Mouse (Mus musculus): Measurements from ENCODE around the gene Nxph3. TPM values are rescaled to one million over a fixed set of nuclear protein-coding genes. Genes with fewer than 3 reads are reported as not detected.

Gene Nxph3
- total and polyA plus RNA-seq, 3 experiments = 0.17 TPM; not detected in 2

DNA sequence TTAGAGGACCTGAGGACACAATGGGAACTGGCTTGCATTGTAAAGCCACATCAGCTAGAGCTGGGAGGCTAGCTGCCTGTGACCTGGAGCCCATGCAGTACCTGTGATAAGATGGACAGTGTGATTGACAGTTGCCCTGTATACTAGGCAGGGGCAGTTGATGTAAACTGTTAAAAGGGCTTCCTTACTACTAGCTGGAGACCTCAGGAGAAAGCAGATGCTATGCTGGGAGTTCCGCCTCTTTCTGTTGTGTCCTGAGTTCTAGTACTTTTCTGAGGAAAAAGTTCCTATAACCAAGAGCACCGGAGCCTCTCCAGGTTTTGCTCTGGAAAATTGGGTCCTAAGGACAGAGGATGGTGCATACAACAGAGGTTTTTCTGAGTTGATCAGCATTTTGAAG lies 27.1 kb downstream of the Nxph3 start:
- Histone ChIP-seq H3K27me3 (replicated peaks) (no peaks in the 10 kb centered on the region), H3K4me2 (ENCODE audit: insufficient read depth, low read depth, poor library complexity, severe bottlenecking) (no peak overlapping the region), H3K79me2 (replicated peaks; ENCODE audit: control insufficient read depth, extremely low read depth, insufficient read depth, poor library complexity, severe bottlenecking) (no peaks in the 10 kb centered on the region), H3K27ac (ENCODE audit: insufficient read depth, low read depth) (no peak overlapping the region), H3K4me3 (replicated peaks in 1 of 3; ENCODE audit: low read depth in 2 of 3, low read length in 2 of 3, poor library complexity in 1 of 3) (no peak overlapping the region), H3K36me3 (replicated peaks in 1 of 2; ENCODE audit: control insufficient read depth in 1 of 2, insufficient read depth in 1 of 2, low read length in 1 of 2) (peaks cover 70 to 98% of the 10 kb centered on the region in 2 experiments), H3K9ac (ENCODE audit: insufficient read depth, low read depth) (no peak overlapping the region), H3K4me1 (ENCODE audit: control insufficient read depth in 1 of 2, insufficient read depth in 2 of 2) (no peaks in the 10 kb centered on the region), H3K9me3 (replicated peaks; ENCODE audit: low read length) (no peaks in the 10 kb centered on the region)
- dilution Hi-C loops (cut with MboI; ENCODE audit: extremely low pct_ligation_motif_present, extremely low pct_unique_long_range_greater_than_20kb, low sequenced_read_pairs) (no loop called here), in situ Hi-C loops (cut with MboI; ENCODE audit: low pct_ligation_motif_present, low pct_unique_long_range_greater_than_20kb, low sequenced_read_pairs) (no loop called here)
- TF ChIP-seq KAT2A (IDR thresholded peaks at IDR 0.05; ENCODE audit: insufficient replicate concordance, low read length) (no peak), TBP (conservative IDR thresholded peaks at IDR 0.05; ENCODE audit: low read depth, low read length) (no peak), MEF2A (IDR thresholded peaks at IDR 0.05; ENCODE audit: borderline replicate concordance, low read depth, low read length) (no peak), ZNF384 (IDR thresholded peaks at IDR 0.05; ENCODE audit: low read depth, low read length) (no peak), MAZ (IDR thresholded peaks at IDR 0.05; ENCODE audit: low read depth, low read length) (no peak), CTCF (conservative IDR thresholded peaks at IDR 0.05 in 1 of 2, IDR thresholded peaks at IDR 0.05 in 1 of 2; ENCODE audit: low read depth in 2 of 2, low read length in 2 of 2) (no peak), POLR2A (IDR thresholded peaks at IDR 0.05; ENCODE audit: low read depth, low read length) (no peak), POLR2AphosphoS2 (IDR thresholded peaks at IDR 0.05; ENCODE audit: low read depth, low read length) (no peak)
- DNase-seq (ENCODE audit: extremely low read depth) = no peak

DNA sequence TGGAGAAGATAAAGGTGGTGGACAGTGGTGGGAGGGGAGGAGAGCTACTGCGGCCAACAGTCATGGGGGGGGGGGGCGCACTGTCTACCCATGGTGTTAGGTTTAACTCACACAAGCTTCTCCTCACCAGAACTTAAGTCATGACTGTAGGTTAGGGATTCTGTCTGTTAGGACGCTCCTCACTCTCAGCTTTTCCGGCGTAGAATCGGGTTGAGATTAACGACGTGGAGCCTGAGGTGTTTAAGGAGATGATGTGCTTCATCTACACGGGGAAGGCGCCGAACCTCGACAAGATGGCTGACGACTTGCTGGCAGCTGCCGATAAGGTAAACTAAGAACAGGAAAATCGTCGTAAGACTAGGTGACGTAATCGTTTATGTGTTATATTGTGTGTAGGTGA lies 28.7 kb downstream of the Nxph3 start:
- Histone ChIP-seq H3K27ac (ENCODE audit: insufficient read depth, low read depth) (no peak overlapping the region), H3K9ac (ENCODE audit: insufficient read depth, low read depth) (no peak overlapping the region), H3K27me3 (replicated peaks) (no peaks in the 10 kb centered on the region), H3K9me3 (replicated peaks; ENCODE audit: low read length) (no peaks in the 10 kb centered on the region), H3K4me3 (replicated peaks in 1 of 3; ENCODE audit: low read depth in 2 of 3, low read length in 2 of 3, poor library complexity in 1 of 3) (no peak overlapping the region), H3K79me2 (replicated peaks; ENCODE audit: control insufficient read depth, extremely low read depth, insufficient read depth, poor library complexity, severe bottlenecking) (no peaks in the 10 kb centered on the region; the same call in 1 of the 2 replicates), H3K4me2 (ENCODE audit: insufficient read depth, low read depth, poor library complexity, severe bottlenecking) (no peak overlapping the region), H3K36me3 (replicated peaks in 1 of 2; ENCODE audit: control insufficient read depth in 1 of 2, insufficient read depth in 1 of 2, low read length in 1 of 2) (peaks cover 63 to 98% of the 10 kb centered on the region in 2 experiments), H3K4me1 (ENCODE audit: control insufficient read depth in 1 of 2, insufficient read depth in 2 of 2) (no peaks in the 10 kb centered on the region)
- in situ Hi-C loops (cut with MboI; ENCODE audit: low pct_ligation_motif_present, low pct_unique_long_range_greater_than_20kb, low sequenced_read_pairs) (no loop called here), dilution Hi-C loops (cut with MboI; ENCODE audit: extremely low pct_ligation_motif_present, extremely low pct_unique_long_range_greater_than_20kb, low sequenced_read_pairs) (no loop called here)
- no peak for TF ChIP-seq CHD2 (IDR thresholded peaks at IDR 0.05; ENCODE audit: low read length)
- TF ChIP-seq EP300 (IDR thresholded peaks at IDR 0.05; ENCODE audit: low read length) = no peak
- TF ChIP-seq USF1 (IDR thresholded peaks at IDR 0.05; ENCODE audit: low read depth, low read length) = no peak
- TF ChIP-seq NRF1 (IDR thresholded peaks at IDR 0.05; ENCODE audit: low read depth, low read length) = no peak
- no peak for TF ChIP-seq UBTF (IDR thresholded peaks at IDR 0.05; ENCODE audit: low read depth, low read length)
- TF ChIP-seq SMC3 (IDR thresholded peaks at IDR 0.05; ENCODE audit: low read depth, low read length) = no peak
- TF ChIP-seq GABPA (IDR thresholded peaks at IDR 0.05; ENCODE audit: insufficient replicate concordance, low read depth, low read length) = no peak
- TF ChIP-seq IRF4 (IDR thresholded peaks at IDR 0.05; ENCODE audit: low read depth, low read length) = no peak
- no peak for TF ChIP-seq ZMIZ1 (IDR thresholded peaks at IDR 0.05; ENCODE audit: low read depth, low read length)
- TF ChIP-seq RCOR1 (conservative IDR thresholded peaks at IDR 0.05; ENCODE audit: low read depth, low read length) = no peak
- no peak for TF ChIP-seq BHLHE40 (IDR thresholded peaks at IDR 0.05; ENCODE audit: low read depth, low read length)
- TF ChIP-seq MXI1 (IDR thresholded peaks at IDR 0.05; ENCODE audit: low read depth, low read length) = no peak
- no peak for TF ChIP-seq MAFK (IDR thresholded peaks at IDR 0.05; ENCODE audit: insufficient replicate concordance, low read length)
- TF ChIP-seq ZC3H11A (IDR thresholded peaks at IDR 0.05; ENCODE audit: low read depth, low read length) = no peak
- no peak for TF ChIP-seq MAZ (IDR thresholded peaks at IDR 0.05; ENCODE audit: low read depth, low read length)
- DNase-seq (ENCODE audit: extremely low read depth) = no peak

All from CH12.LX (cell line).